Mouse (Mus musculus) bone marrow macrophage, adult 2 months (primary cell): ENCODE results near the gene Abca3.

Experiments used
- CTCF ChIP-seq: IDR thresholded peaks from 2 replicates; pipeline ENCODE4 v1.5.1; 2012; ENCODE audit warnings: low read depth, mild to moderate bottlenecking, low read length, moderate library complexity
- POLR2A ChIP-seq: IDR thresholded peaks from 2 replicates; pipeline ENCODE4 v1.6.1; 2012; ENCODE audit warnings: mild to moderate bottlenecking, low read depth, low read length, borderline replicate concordance

- TF ChIP-seq CTCF (no peak), POLR2A (no peak)
Observed at GRCm38 (mm10) chr17:24353960-24354359, 2.2 kb downstream of the Abca3 start.
